Mouse (Mus musculus): ENCODE data around the gene Gas2l2. TPM values are rescaled to one million over a fixed set of nuclear protein-coding genes. Genes with fewer than 3 reads are reported as not detected.
A peak's percentile ranks its signal among the peaks of the same experiment; 100 is the strongest.

Gas2l2 gene
- total RNA-seq, 4 experiments from 2014 or later, result not detected

DNA sequence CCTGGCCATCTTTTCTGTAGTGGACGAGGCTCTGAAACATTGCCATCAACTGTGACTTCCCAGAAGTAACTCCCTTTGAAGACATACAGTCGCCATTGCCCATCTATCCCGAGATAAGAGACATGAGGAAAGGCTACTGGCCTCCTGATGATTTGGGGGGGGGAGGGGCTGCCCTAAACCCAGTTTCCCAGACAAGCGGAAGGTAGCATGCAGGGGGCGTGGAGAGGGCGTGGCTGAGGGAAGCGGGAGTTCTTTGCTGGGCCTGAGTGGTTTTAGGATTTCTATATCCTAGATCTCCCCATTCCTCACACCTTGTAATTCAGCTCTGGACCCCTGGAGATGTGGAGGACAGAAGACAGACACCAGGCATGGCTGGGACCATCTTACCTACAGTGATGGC lies 14.6 kb upstream of the Gas2l2 start:
- no peak for DNase-seq (ENCODE audit: low spot score)

DNA sequence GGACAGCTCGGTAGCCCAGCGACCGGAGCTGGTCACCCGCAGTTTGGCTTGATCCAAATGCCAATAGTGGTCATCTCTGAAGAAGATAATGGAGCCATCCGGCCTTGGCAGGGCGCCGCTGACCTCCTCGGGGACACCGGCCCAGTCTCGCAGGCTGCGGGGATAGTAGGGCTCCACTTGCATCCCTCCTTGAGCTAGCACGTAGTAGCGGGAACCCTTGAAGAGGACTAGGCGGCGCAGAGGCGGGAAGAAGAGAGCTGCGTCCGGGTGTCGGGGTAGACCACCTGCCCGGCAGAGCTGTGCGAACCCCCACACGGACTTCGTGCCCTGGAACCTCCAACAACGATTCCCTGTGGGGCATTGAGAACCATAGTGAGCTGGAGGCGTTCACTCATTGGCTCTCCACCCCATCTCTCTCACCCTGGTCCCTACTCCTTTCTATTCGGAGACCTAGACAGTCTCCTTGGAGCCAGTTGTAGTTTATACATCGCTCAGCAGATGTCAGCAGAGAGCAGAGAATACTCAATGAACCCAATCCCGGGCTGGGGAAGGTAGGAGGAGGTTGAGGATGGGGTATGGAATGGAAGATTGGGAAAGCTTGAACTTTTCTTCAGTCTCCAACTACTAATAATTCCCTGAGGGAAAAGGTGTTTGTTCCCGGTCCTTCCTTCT lies 13.5 kb upstream of the Gas2l2 start:
- DNase-seq (ENCODE audit: low spot score), result peak; percentile 88

DNA sequence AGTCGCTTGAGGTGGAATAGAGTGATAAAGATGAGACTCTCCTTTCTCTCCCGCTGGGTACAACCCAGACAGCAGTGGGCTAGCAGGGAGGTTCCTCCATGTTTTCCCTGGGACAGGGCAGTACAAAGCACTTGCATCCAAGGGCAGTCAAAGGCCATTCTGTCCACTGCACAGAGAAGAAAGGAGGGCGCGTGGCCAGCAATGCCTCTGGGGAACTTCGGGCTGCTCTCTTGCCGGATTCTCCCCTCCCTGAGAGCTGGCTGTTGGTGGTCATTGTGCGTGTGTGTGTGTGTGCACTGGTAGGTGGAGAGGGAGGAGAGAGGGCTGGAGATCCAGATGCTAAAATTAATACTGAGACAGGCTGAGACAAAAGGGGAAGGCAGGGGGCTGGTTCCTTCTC lies 12.0 kb upstream of the Gas2l2 start:
- DNase-seq (ENCODE audit: low spot score), result peak; percentile 65

DNA sequence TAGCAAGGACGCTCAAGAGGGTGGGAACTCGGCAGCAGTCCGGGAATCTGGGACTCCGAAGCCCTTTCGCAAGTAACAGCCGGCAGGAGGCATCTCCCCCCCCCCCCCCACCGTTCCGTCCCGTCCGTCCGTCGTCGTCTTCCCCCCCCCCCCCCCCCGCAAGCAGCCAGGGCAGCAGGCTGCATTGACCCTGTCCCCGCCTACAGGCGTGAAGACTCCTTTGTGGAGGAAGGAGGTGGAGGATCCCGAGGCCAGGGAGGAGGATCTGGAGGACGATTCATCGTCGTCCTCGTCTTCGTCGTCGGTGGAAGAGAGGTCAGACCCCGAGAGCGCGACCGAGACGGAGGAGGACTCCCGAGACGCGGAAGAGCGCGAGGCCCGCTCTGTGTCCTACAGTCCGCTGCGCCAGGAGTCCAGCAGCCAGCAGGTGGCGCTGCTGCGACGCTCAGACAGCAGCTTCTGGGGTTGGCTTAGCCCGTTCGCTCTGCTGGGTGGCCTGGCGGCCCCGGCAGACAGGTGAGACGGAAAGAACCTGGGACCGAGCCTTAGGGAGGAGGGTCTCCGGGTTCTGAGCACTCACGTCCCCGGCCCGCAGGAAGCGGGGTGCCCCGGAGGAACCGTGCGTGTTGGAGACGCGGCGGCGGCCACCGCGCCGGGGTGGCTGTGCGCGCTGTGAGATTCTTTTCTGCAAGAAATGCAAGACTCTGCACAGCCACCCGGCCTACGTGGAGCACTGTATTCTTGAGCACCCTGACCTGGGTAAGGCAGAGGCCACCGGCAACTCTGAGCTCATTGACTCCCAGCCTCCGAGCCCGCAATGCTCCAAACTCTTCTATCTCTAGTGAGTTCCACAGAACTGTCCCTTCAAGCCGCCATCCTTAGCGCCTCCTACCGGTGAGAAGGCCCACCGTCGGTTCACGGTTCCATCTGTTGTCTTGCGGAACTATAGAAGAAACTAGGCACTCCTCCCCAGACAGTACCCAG lies 11.1 kb upstream of the Gas2l2 start:
- peak; percentile 77 for DNase-seq (ENCODE audit: low spot score)

DNA sequence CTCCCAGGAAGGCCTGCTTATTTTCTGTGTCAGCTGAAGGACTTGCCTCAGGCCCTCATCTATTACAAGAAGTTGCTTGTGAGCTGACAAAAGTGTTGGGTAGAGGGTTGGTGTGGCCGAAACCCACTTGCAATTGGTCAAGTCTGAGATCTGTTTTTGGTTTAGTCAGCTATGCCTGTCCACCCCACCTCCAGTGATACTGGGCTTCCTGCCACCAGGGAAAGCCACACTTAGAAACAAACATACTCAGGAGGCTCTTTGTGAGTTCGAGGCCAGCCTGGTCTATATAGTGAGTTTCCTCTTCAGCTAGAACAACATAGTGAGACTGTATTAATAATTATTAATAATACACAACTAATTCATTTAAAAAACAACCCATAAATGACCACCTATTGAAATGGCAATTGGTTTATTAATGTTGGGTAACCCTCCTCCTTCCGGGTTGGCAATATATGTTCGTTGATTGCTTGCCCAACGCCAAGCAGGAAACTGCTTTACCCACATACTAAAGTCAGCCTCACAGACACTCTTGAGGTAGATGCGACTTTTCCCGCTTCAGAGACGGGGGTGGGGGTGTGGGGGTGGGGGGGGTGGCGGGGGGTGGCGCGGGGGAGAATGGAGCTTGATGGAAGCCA lies 10.3 kb upstream of the Gas2l2 start:
- DNase-seq (ENCODE audit: low spot score), result no peak

DNA sequence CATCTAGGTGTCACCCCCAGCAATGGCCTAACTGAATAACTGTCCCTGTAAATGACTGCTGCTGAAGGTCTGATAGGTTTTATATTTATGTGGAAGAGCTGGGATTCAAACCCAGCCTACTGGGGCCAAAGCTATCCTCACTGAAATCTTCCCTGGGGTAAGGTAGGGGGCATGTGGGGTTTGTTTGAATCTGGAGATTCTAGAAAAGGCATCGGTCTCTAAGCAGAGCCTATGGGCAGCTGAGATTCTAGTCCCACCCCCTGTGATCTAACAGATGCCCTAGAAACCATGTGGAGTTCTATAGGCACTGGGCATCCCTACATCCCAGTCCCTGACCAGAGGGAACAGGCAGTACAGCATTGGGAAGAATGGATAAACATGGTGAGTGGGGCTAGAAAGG lies 8.1 kb upstream of the Gas2l2 start, which contains the start of gene 1700020L24Rik:
1700020L24Rik (plus strand) TSS at position 301 of the 400 bp plus-strand sequence.
- no peak for DNase-seq (ENCODE audit: low spot score)

DNA sequence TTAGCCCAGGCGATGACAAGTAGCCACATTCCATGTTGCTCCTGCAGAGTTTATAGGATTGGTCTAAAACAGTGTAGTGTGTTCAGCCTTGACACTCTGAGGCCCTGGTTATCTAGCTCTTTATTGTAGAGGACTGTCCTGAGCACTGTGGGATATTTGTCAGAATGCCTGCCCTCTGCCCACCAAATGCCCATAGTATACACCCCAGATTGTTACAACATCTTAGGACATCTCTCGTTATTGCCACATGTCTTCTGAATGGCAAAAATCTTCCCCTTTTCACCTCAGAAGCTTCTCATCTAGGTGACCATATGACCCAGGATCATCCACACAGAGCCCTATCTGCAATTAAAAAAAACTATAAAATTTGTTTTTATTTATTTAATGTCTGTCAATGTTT lies 3.3 kb upstream of the Gas2l2 start:
- DNase-seq (ENCODE audit: low spot score), result no peak

DNA sequence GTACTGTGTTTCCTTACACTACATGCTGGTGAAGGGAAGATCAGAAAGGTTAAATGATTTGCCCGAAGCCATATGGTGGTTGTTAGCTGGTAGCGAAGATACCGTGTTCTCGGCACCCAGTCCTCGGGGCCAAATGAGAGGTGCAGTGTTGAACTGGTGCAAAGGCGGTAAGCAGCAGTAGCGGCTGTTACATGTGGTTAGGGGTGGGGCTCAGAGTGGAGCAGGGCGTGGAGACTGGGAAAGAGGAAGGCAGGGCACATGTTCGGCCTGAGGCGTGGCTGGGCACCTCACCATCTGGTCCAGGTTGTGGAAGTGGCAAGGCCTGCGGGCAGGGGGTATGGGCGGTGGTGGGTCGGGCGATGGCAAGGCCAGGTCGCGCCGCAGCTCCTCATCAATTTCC lies 2.3 kb downstream of the Gas2l2 start:
- no peak for DNase-seq (ENCODE audit: low spot score)

DNA sequence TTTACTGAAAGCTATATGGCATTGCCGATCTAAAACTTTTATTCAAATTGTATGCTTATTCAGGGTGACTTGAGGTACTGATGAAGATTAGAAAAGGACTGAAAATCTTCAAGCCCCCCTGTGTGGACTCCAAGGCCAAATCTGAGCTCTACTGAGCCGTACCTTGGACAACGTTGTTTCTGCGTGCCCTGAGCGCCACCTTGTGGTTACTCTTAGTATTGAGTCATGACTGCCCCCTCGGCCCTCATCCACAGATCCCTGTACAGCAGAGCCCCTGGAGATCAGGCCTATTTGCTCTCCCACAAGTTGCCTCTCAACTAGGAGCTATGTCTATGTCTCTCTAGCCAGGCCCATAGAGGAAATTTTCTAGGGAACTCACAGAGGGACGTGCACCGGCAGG lies 4.6 kb downstream of the Gas2l2 start:
- peak; percentile 62 for DNase-seq (ENCODE audit: low spot score)

DNA sequence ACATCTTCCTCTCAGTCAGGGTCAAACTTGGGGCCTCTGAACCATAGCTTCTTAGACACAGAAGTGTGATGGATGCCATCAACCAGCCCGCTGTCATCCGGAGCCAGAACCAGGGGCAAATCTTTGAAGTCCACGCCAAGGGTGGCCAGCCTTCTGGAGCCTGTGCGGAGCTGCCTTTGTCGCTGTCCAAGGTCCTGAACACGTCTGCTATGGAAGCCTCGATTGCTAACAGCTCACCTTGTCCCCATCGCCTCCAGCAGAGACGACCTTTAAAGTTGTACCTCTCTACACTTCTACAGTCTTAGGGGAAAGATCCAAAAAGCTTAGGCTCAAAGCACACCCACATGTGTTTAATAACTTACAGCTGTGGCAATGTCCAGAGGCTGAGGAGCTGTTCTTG lies 8.0 kb downstream of the Gas2l2 start:
- DNase-seq (ENCODE audit: low spot score), result no peak

DNA sequence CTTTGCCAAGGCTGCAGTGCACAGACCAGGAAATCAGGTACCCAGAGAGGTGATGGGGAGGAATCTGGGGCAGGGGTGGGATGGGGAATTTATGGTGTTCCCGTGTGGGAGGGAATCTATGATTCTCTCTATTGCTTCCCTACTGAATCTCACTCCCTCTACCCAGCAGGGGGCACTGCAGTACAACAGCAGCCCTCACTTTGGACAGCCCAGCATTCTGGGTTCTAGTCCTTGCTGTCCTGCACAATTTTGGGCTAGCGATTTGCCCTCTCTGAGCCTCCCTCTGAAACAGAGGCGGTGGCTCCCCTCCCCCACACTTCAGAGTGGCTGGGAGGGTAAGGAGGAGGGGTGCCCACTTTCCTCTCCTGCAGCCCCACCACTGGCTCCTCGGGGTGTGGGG lies 8.9 kb downstream of the Gas2l2 start:
- DNase-seq (ENCODE audit: low spot score), result no peak

DNA sequence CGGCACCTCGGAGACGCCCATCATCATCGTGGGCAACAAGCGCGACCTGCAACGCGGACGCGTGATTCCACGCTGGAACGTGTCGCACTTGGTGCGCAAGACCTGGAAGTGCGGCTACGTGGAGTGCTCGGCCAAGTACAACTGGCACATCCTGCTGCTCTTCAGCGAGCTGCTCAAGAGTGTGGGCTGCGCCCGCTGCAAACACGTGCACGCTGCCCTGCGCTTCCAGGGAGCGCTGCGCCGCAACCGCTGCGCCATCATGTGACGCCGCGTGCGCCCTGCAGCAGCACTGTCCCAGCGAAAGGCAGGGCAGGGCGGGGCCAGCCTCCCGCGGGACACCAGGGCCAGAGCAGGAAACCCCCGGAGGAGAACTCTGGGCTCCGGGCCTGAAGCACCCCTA lies 10.7 kb downstream of the Gas2l2 start:
- DNase-seq (ENCODE audit: low spot score), result no peak

DNA sequence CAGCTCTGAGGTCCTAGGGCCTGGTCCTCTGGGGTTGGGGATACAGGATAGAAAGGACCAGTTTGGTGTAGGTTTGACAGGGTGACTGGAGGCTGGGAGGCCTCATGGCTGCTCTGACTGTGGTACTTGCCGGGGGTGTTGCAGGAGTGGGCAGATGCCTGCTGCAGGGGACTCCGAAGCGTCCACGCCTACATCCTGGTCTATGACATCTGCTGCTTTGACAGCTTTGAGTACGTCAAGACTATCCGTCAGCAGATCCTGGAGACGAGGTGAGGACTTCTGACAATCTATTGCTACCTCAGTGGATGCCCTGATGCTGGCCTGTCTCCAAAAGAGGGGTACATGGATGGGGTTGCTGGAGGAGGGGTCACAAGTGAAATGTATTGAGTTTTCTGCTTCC lies 11.5 kb downstream of the Gas2l2 start:
- no peak for DNase-seq (ENCODE audit: low spot score)

DNA sequence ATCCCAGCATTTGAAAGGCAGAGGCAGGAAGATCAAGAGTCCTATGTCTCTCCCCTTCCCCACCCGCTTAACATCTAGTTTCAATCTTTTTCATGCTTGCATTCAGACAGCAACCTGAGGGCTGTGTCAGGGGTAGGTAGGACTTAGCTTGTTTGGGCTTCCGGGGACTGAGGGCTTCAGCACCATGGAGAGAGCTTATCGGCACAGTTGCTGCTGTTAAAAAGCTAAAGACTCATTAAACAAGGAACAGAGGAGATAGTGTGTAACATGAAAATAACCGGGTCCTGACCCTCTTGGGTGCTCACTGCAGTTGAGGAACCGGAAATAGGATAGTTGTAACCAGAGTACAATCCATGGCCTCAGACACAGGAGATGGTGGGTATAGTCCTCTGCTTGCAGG lies 12.2 kb downstream of the Gas2l2 start:
- DNase-seq (ENCODE audit: low spot score), result peak; percentile 35

DNA sequence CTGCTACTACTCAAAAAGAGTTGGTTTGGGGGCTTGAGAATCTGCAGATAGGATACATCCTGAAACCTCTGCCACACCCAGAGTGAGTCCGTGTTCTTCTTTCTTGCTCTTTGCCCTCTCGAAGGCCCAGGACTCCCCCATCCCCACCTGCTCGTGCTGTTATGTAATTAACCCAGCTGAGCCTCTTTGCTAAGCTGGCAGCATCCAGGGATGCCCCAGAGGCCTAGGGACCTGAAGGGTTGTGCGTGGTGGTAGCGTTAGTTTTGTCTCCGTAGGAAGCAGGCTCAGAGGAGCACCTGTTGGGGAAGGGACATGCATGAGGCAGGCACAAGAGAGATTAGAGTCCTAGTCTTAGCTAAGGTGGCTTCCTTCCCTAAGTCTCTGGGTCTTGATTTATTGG lies 18.7 kb downstream of the Gas2l2 start:
- no peak for DNase-seq (ENCODE audit: low spot score)

DNA sequence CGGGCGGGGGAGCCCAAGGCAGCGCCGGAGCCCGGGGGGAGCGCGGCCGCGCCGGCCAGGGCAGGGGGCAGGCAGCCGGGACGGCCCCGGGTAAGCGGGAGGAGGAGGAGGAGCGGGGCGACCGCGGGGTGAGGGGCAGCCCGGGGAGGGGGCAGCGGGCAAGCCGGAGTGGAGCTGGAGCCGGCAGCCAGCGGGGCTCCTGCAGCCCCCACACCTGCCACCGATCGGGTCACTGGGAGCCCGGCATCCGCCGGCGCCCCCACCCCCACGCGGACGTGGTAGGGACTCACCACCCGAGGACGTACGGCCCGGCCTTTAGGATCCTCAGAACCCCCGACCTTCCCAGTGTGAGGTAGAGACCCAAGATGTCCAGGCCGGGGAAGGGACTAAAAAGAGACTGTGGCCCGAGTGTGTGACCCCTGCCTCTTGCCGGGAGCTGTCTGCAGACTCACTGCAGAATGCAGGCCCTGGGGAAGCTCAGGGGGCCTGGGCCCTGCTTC lies 19.4 kb downstream of the Gas2l2 start:
- no peak for DNase-seq (ENCODE audit: low spot score)

DNA sequence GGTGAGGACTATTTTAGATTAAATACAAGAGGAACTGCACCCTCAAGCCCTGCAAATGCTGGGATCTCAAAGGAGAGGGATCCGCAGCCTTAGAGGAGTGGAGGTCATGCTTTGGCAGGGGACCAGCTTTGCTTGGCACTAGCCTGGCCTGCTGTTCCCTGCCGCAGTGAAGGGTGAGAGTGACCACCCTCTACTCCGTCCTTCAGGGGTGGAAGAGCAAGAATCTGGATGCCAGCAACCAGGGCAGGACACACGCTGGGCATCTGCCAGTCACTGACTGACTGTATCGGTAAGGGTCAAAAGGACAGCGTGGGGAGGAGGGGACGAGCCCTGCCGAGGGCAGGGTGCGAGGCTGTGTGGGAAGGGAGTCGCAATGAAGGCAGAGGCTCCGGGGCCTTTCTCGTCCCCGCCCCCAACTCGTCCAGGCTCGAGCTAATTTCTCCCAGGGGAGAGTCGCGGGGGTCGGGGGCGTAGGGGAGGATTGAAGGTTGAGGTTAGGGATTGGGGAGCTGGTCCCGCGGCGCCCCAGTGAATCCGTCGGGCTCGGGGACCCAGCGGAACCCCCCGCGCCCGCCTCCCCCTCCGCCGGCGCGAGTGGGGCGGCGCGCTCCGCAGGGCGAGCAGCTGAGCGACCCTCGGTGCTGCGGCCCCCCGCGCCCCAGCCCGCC lies 20.0 kb downstream of the Gas2l2 start, which contains the start of gene Rasl10b:
Rasl10b (plus strand) TSS at position 51 of the 668 bp plus-strand sequence.
- DNase-seq (ENCODE audit: low spot score), result peak; percentile 31

DNA sequence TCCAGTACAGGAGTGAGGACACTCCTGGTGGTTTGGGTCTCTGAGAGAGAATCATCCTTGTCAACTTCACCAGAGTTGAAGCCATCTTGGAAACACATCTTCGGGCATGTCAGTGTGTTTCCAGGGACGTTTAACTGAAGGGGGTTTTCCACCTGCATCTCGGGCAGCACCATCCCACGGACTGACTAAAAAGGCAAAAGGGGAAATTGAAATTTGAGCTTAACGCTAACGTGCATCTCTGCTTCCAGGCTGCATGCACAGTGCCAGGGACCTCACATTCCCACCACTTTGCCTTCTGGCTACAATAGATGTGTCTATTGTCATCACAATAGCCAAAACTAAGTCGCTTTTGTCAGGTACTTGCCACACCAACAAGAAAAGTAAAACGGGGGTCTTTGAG lies 21.0 kb downstream of the Gas2l2 start:
- no peak for DNase-seq (ENCODE audit: low spot score)

DNA sequence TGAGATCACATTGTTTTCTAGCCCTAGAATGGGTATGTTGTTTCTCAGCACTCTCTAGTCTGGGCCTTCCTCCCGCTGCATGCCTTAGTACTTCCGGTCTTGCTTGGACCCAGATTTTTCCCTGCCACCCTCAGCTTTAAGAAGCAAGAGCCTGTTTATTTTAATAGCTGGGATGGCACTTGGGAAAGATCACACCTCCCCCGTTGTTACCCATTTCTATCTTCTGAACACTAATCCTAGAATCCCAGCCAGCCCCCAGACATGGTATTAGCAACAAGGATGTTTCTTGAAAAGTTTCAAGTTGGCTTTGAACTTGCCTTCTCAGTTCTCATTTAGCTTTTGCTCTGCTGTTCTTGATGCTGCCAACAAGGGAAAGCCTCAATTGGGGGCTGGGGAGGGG lies 22.9 kb downstream of the Gas2l2 start:
- no peak for DNase-seq (ENCODE audit: low spot score)

DNA sequence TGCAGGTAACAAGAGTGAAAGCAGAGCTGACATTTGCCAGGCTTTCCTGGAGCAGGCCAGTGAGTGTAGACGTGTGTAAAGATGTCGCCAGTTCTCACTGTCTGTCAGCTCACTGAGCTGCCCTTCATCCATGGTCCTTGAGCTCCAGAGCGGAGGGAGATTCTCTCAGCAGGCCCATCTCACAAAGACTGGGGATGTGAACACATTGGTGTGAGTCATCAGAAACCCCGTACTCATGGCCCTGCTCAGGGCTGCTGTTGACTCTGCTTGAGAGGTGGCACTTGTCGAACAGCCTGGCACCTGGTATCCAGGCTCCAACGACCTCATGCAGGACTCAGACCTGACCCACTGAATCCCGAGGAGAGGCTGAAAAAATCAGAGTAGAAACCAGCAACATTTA lies 25.5 kb downstream of the Gas2l2 start:
- DNase-seq (ENCODE audit: low spot score), result no peak

DNA sequence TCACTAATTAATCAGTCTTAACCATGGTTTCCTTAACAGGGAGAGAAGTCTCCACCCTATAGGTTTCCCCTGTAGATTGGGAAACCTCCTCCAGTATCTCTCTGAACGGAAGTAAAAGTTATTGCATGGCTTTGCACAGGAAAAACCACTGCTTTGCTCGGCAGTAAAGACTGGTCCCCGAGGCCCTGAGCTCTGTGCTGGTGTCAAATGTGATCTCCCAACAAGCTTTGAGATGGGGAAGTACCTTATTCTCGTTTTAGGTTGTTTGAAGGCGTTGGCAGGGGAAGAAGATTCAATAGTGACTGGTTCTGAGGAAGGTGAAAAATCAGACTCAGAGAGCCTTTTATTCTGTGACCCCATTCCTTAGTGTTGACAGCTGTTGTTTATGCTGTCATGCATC lies 30.5 kb downstream of the Gas2l2 start:
- no peak for DNase-seq (ENCODE audit: low spot score)

DNA sequence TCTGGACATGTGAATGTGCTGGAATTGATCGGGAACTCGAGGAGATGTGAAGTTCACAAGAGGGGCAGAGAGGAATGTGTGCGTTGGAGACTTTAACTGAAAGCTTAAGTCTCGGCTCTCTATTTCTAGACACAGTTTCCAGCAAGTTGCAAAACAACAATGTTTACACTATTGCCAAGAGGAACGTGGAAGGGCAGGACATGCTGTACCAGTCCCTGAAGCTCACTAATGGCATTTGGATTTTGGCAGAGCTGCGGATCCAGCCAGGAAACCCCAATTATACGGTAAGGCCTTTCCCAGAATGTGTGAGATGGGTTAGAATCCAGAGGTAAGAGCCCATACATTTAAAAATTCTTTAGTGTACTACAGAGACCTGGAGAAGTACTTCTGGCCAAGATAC lies 31.6 kb downstream of the Gas2l2 start:
- DNase-seq (ENCODE audit: low spot score), result peak; percentile 40
